Mouse (Mus musculus) CH12.LX (cell line): ENCODE data around the gene Pfkl.

ENCODE experiments used
- CTCF ChIP-seq, 2 experiments: IDR thresholded peaks in 1 of 2; conservative IDR thresholded peaks in 1 of 2; 2 replicates each; pipeline ENCODE4 v1.5.1; 2011 to 2012; ENCODE audit warnings: low read depth in 2 of 2, low read length in 2 of 2, improper control_type of control experiment in 1 of 2, inconsistent platforms in 1 of 2, mild to moderate bottlenecking in 1 of 2, moderate library complexity in 1 of 2
- EP300 ChIP-seq: IDR thresholded peaks from 2 replicates; pipeline ENCODE4 v1.6.1; 2011; ENCODE audit warnings: low read length, improper control_type of control experiment
- JUND ChIP-seq: conservative IDR thresholded peaks from 2 replicates; pipeline ENCODE4 v1.6.1; 2011; ENCODE audit warnings: low read depth, low read length, improper control_type of control experiment
- TCF12 ChIP-seq: IDR thresholded peaks from 2 replicates; pipeline ENCODE4 v1.6.1; 2014; ENCODE audit warnings: low read depth, mild to moderate bottlenecking, inconsistent platforms, low read length, improper control_type of control experiment
- UBTF ChIP-seq: IDR thresholded peaks from 2 replicates; pipeline ENCODE4 v1.6.1; 2012; ENCODE audit warnings: low read depth, mild to moderate bottlenecking, inconsistent platforms, low read length, improper control_type of control experiment, moderate library complexity
- USF1 ChIP-seq: IDR thresholded peaks from 2 replicates; pipeline ENCODE4 v1.6.1; 2014; ENCODE audit warnings: low read depth, mild to moderate bottlenecking, inconsistent platforms, low read length, improper control_type of control experiment
- ZC3H11A ChIP-seq: IDR thresholded peaks from 2 replicates; pipeline ENCODE4 v1.6.1; 2012; ENCODE audit warnings: low read depth, mild to moderate bottlenecking, inconsistent platforms, low read length, improper control_type of control experiment
- ZMIZ1 ChIP-seq: IDR thresholded peaks from 2 replicates; pipeline ENCODE4 v1.6.1; 2012; ENCODE audit warnings: low read depth, mild to moderate bottlenecking, inconsistent platforms, low read length, improper control_type of control experiment

DNA sequence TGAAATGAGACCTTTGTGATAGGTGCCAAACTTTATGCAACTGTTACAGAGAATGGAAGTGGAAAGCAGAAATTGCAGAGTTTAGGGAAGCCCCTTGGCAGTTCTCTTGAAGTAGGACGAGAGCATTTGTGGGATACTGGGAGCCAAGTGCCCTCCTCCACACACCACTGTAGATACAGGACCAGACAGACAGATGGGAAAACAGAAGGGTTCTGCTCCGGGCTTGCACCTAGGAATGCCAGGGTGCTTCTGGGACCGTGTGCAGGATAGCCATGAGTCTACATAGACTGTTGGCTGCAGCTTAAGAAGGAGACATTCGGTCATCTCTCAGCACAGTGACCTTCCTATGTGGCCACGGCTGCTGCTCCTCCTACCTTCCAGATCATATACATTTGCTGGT lies 35.1 kb downstream of the Pfkl start:
- TF ChIP-seq TCF12 (no peak), EP300 (no peak), ZMIZ1 (no peak), ZC3H11A (no peak), USF1 (no peak), UBTF (no peak), CTCF (conservative IDR thresholded peaks at IDR 0.05 in 1 of 2, IDR thresholded peaks at IDR 0.05 in 1 of 2; ENCODE audit: low read depth in 2 of 2, low read length in 2 of 2) (no peak), JUND (no peak)
